Mouse (Mus musculus) granulocyte monocyte progenitor cell, adult 5-6 weeks (primary cell): ENCODE data around the gene Zfp36l1. TPM values are rescaled to one million over a fixed set of nuclear protein-coding genes. Genes with fewer than 3 reads are reported as not detected.

Source experiments
- ATAC-seq: replicated peaks from 2 replicates; pipeline ENCODE4 v1.8.0; 2016; ENCODE audit warnings: mild to moderate bottlenecking, moderate TSS enrichment, inconsistent platforms; ENCODE audit not compliant: poor library complexity, severe bottlenecking
- total RNA-seq, 2 experiments: library from RNA; stranded (forward) in 1 of 2; stranded (reverse) in 1 of 2; fragments of 200-712, 200-1000 nt in 1 of 2; fragments of >200 nt in 1 of 2; fragmentation: Nextera tagmentation in 1 of 2; gene quantifications; 2 replicates each; pipeline ENCODE4 v1.2.3; 2014 to 2017

Zfp36l1 gene
- total RNA-seq, 2 experiments from 2014 or later: 0.36 to 8.5 TPM

DNA sequence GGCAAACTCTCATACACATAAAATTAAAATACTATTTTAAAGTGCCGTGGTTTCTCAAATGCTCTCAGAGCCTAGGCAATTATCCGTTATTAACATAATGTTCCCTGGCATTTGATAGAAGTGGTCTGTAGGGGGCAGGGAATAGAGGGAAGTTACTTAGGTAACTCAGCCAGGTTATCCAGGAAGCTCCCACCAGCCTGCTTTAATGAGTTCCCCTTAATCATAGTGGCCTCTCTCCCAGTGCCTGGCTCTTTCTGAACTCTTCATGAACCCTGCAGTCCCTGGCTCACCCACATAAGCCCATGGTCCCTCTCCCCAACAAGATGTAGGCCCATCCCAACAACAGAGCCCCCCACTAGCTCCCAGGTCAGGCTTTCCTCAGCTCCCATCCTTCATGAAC, 31.4 kb downstream of the Zfp36l1 start:
- no peak for ATAC-seq

DNA sequence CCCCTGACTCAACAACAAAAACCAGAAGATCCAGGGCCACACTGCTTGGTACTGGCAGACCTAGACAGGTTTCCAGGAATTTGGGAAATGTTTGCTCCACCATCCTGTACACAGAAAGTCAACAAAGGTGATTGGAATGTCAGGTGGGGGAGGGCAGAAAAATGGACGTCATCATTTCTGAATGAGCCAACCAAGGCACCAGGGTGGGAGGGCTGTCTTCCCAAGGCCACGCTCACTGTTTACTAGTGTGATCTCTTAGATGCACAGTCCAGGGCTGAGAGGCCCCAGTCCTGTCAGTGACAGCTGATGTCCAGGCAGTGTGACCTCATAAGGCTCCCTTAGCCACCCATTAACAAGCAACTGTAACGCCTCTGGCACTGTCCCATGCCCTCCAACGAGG, 32.9 kb downstream of the Zfp36l1 start:
- ATAC-seq: no peak

DNA sequence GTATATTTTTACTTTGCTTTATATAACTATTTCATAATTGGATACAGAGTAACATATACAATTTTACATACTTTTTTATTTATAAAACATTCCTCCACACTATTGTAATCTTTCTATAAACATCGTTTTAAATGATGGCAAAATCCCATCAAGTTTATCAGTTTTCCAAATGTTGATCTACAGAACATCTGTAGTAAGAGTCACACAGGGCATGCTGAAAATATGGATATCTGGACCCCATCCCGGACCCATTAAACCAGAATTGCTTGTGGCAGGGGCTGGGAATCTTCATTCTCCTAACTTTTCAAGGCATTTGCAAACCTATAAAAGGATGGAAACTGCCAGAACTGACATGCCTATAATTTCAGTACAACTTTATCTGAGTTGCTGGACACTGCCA, 38.5 kb downstream of the Zfp36l1 start:
- ATAC-seq: no peak

DNA sequence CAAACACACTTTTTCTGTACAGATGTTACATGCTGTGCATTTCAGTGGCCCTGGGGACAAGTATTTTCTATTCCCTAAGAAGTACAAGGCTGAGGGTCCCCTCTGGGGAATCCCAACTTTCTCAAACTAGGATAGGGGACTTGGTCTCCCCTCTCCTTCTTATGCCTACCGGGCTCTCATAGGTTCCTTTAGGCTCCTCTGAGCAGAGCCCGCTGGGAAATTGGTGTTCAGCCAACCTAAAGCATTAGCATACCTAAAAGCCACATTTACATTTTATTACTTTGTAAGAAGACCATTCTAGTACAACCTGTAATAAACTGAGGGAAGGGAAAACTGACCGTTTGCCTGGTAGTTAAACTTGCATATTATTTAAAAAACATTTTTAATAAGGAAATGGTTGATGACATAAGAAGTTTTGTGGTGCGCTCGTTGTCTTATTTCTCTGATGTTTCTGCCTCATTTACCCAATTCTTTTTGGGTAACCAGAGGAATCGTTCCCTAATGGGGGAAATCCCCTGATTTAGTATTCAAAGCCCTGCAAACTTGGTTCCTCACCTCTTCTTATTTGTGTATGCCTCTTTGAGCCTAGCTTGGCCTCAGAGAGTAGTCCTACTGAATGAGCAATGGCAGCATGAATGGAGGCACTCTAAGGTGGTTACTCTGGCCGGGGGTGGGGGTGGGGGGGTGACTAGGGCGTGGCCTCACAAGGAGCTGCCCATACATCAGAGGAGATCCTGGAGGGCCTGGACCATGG, 42.1 kb downstream of the Zfp36l1 start:
- no peak for ATAC-seq

DNA sequence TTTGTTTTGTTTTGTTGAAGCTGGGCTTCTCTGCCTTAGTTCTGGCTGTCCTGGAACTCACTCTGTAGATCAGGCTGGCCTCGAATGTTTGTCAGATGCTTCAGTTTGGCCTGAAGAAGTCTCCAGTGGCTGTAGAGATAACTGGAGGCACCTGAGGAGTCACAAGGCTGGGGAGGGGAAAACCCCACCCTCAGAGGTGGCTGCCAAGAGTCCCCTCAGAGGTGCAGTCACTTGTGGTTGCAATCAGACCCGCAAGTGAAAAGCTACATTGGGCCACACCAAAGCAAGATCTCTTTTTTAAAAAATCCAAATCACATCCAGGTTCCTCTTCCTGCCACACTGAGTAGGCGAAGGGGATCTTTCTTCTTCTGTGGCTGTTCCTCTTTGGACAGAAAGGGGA, 43.8 kb downstream of the Zfp36l1 start:
- ATAC-seq: peak; percentile 36; the same call in 1 of the 2 replicates

DNA sequence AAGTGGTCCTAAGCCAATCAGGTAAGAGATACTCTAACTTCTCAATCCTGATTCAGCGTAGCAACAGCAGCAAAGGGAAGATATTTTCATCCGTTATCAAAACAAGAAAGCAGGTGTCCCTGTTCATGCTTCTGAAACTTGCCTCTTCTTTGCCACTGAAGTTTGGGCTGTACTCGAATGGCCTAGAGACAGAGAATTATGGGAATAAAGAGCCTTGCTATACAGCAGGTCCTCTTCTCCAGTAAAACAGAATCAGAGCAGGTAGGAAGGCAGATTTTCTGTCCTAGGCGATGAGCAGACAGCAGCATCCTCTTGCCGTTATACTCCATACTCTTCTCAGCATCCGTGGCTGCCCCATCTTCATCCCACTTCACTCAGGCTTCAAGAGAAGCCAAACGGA, 44.8 kb downstream of the Zfp36l1 start:
- ATAC-seq: no peak

DNA sequence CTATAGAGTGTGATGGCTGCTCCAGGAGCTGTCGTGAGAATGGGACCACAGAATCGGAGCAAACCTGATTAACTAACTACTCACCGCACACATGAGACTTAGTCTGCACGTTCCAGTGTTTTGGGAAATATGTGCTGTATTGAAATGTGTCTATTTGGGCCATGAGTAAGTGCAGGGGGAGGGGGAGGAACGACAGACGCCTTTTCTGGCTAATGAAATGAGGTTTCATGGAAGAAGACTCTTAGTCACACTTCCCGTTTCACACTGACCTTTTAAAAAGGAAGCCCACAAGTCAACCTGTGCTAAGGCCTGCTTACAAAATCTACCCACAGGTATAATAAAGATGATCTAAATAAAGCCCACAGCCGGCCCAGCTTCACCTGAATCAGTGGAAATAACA, 47.8 kb downstream of the Zfp36l1 start:
- ATAC-seq: peak; percentile 40

DNA sequence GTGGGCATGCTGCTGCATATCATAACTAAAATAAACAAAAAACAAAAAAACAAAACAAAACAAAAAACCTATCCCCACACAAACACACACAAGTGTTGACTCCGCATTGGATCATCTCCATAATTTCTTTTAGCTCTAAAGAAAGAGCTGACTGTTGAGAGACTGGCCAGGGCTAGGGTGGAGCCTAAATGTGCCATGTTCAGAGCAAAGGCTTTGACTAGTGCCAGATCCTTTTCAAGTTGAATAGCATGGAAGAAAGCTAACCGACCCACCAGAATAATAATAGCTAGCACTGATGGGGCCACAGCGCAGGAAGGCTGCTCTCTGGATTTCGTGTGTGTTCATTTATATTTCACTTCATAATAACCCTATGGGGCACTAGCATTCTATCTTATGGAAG, 48.5 kb downstream of the Zfp36l1 start:
- no peak for ATAC-seq

DNA sequence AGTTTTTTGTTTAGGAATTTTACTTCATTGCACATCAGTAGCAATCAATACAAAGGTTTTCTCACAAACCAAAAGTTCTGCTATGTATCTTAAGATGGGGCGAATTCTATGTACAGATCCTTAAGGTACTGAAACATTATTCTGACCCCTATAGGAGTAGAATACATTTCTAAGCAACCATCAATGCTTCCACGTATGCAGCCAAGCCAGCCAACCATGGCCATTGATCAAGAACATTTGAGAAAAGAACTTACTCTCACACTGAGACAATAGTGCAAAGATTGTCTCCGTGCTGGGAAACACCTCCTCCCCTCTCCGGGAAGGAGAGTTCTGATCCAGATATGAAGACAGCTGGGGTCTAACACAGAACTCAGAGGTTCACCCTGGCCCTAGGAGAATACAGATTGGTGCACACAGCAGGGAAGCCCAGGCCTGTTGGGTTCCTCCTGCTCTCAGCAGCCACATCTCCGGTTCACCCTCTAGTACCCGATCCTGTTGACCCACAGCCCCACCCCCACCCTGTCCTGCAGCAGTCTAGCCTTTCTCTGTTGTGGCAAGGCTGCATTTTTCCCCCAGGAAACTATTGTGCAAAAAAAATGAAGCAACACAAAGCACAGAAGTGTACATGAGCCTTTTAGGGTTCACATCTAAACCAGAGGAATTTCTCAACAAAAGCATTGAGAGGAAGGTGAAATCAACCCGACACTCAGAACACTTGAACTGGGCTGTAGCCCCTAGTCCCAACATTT, 49.2 kb downstream of the Zfp36l1 start:
- ATAC-seq: peak; percentile 63

DNA sequence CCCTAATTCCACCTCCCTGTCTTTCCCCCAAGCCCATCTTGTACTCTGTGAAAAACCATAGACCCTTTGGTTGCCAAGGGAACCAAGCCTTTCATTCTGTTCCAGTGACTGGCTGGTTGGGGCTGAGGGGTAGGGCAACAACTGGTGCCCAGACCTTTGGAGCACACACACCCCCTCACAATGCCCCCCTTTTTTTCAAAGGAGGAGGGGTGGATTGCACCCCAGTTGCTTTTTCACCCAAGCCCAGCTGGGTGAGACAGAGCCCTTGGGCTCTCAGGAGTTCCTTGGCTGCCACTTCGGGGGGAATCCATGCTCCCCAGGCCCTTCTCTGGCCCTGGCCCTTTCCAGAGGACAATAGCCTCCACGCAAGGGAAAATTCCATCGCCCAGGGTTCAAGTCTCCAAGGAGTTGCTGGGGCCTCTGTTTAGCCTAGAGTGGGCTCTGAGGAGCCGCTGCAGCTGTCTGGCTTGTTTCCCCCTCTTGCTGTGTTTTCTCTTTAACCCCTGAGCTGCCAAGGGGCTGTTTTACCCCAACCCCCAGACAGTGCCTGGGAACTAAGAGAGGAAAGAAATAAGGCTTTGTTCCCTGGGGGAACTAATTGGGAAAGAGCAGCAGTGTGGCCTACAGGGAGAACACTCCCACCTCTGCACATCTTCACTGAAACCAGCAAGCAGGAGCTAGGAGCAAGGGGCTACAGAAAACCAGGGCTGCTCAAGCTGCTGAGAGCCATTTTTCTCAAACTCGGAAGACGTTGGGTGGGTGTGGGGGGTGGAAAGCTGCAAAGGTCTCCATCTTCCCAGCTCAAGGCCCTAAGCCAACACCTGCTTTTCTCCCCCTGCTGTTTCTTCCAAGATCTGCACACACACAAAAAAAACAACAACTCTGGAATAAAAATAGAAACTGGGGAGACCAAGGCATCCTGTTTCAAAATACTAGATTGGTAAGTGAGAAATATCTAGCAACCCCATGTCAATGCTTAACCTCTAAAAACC, 50.1 kb downstream of the Zfp36l1 start:
- ATAC-seq: no peak

DNA sequence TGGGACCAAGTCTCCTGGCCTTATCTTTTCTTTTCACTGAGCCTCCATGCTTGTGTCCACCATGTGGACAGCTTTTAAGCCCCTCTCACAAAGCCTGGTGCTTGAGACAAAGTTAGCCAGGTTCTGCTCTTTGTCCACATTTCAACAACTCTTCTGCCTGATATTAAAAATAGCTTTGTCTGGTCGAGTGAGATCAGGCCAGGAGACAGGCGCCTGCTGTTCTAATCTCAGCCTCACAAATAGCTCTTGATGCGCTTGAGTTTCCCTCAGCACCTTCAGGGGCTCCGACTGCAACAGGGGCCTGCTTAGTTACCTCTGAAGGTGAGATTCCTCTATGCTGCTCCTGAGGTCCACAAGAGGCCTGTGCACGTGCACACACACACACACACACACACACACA, 51.0 kb downstream of the Zfp36l1 start:
- no peak for ATAC-seq

DNA sequence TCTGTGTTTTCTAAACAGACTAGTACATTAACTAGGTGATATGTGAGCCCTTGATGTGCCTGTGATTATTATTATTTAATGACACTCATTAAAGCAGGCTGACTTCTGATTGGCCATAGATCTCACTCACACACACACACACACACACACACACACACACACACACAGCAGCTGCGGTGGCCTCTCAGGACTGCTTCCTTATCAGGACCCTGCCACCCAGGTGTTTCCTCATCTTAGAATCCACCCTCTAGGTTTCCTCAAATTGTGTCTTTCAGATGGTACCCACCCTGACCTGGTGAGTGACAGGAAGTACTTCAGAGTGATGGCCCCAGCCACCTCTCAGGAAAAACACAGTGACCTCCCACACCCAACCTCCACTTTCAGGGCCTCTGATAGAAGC, 52.0 kb downstream of the Zfp36l1 start:
- peak; percentile 47 for ATAC-seq

DNA sequence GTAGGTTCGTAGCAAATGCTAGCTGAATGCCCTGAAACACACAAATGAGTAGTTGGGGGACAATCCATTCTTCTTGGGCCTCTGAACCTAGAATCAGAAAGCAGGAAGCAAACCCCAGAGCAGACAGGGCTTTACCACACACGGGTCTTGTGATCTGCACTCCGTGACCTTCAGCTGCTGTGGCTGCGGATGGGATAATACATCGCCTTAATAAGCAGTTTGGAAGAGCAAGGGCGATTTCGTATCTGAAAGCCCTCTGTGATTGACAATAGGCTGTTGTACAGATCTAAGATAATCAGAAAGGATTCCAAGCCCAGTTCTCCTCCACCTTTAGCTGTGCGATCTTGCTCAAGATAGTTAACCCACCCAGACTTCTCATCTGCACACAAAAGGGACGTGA, 52.5 kb downstream of the Zfp36l1 start:
- ATAC-seq: peak; percentile 31; the same call in 1 of the 2 replicates

DNA sequence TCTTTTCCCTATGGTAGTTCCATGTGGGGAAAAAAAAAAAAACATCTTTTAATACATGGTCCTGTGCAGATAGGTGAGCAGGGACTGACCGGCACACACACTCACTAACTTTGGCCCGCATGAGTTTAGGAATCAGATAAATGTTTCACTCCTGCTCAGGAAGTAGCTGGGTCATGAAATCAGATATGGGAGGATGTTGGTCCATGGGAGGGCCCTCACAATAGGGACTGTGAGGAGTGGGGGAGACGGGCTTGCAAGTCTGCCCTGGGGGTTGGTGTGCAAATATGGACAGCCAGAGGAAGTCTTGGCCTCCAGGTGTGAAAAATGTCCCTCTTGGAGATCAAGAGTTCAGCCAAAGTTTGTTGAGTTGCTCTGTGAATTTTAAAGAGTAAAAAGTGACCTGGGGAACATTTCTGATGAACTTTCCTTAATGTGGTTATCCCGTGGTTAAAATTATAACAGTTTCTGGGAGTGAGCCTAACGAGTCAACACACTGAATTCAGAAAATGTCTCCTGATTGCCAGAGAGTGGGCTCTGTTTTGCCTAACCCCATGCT, 53.0 kb downstream of the Zfp36l1 start:
- no peak for ATAC-seq

Other genes starting within 250 kb of the Zfp36l1 start
- gene Actn1, start 147.4 kb upstream of the Zfp36l1 start, total RNA-seq (2014; fragmentation: Nextera tagmentation): 14.7 and 18.2 TPM in 2 replicates
- 10.1 and 13.9 TPM in 2 replicates for gene Actn1, start 147.4 kb upstream of the Zfp36l1 start, total RNA-seq (2017)